Mouse (Mus musculus) lung, embryonic 14.5 days (tissue): ENCODE data around the gene Lrch1. TPM values are rescaled to one million over a fixed set of nuclear protein-coding genes. Genes with fewer than 3 reads are reported as not detected.
A peak's percentile ranks its signal among the peaks of the same experiment; 100 is the strongest.

Experiments
- ATAC-seq: fragments of 200-750 bp; cut with Nextera tagmentation; 2 replicates; pipeline ENCODE4 v1.8.0; 2017; ENCODE audit warnings: mild to moderate bottlenecking, moderate TSS enrichment, moderate library complexity; ENCODE audit not compliant: insufficient read depth
- DNase-seq: peaks from one replicate; pipeline ENCODE4 v3.0.0-alpha.2; 2015
- H3K27ac ChIP-seq: fragments of 300-500 bp; sonication (generic); 2 replicates; pipeline ENCODE4 v1.5.1; 2014; ENCODE audit warnings: low read depth, mild to moderate bottlenecking, moderate library complexity
- H3K27me3 ChIP-seq: fragments of 300-500 bp; sonication (generic); 2 replicates; pipeline ENCODE4 v1.6.1; 2014; ENCODE audit warnings: low read length, control low read depth; ENCODE audit not compliant: insufficient read depth
- H3K36me3 ChIP-seq: fragments of 300-500 bp; sonication (generic); 2 replicates; pipeline ENCODE4 v1.6.1; 2014; ENCODE audit warnings: control low read depth; ENCODE audit not compliant: insufficient read depth
- H3K4me1 ChIP-seq: fragments of 300-500 bp; sonication (generic); 2 replicates; pipeline ENCODE4 v1.6.1; 2014; ENCODE audit warnings: antibody characterized with exemption, control low read depth; ENCODE audit not compliant: insufficient read depth
- H3K4me2 ChIP-seq: fragments of 300-500 bp; sonication (generic); 2 replicates; pipeline ENCODE4 v1.6.1; 2014; ENCODE audit warnings: mild to moderate bottlenecking
- H3K4me3 ChIP-seq: fragments of 300-500 bp; sonication (generic); 2 replicates; pipeline ENCODE4 v1.5.1; 2014; ENCODE audit warnings: low read depth, low read length
- H3K9ac ChIP-seq: fragments of 300-500 bp; sonication (generic); 2 replicates; pipeline ENCODE4 v1.6.1; 2014
- H3K9me3 ChIP-seq: fragments of 300-500 bp; sonication (generic); 2 replicates; pipeline ENCODE4 v1.6.1; 2016; ENCODE audit warnings: low read depth, low read length, control low read depth
- CTCF ChIP-seq: IDR thresholded peaks from 2 replicates; pipeline ENCODE4 v1.5.1; 2016; ENCODE audit warnings: antibody characterized with exemption, low read depth
- WGBS: fragments of 180-500 bp; shearing (Covaris S2); extraction: QIAGEN DNeasy Blood & Tissue Kit; methylation state at CpG from one replicate; pipeline ENCODE4 v1.1.7; 2014; 5-methylcytosine and 5-hydroxymethylcytosine counted together
- polyA plus RNA-seq: library from polyadenylated mRNA; unstranded; fragments of >200 nt; fragmentation: Nextera tagmentation; extraction: Ambion mirVana; gene quantifications from 2 replicates; pipeline ENCODE4 v1.2.1, GENCODE M21; 2014

Gene Lrch1
- polyA plus RNA-seq, 1 experiment from 2014 or later = 23.9 TPM

- Histone ChIP-seq H3K9me3 (no peaks in the 10 kb centered on the region), H3K27ac (no peak overlapping the region), H3K4me2 (no peak overlapping the region), H3K4me1 (no peaks in the 10 kb centered on the region), H3K27me3 (no peaks in the 10 kb centered on the region), H3K4me3 (no peak overlapping the region), H3K9ac (no peak overlapping the region), H3K36me3 (no peaks in the 10 kb centered on the region)
- TF ChIP-seq CTCF = no peak
- no peak for DNase-seq
- 56% methylated on average over 4 of the region's 4 CpGs for WGBS
- no peak for ATAC-seq
Measured at GRCm38 (mm10) chr14:74985658-74986057, 38.0 kb upstream of the Lrch1 start.

DNA sequence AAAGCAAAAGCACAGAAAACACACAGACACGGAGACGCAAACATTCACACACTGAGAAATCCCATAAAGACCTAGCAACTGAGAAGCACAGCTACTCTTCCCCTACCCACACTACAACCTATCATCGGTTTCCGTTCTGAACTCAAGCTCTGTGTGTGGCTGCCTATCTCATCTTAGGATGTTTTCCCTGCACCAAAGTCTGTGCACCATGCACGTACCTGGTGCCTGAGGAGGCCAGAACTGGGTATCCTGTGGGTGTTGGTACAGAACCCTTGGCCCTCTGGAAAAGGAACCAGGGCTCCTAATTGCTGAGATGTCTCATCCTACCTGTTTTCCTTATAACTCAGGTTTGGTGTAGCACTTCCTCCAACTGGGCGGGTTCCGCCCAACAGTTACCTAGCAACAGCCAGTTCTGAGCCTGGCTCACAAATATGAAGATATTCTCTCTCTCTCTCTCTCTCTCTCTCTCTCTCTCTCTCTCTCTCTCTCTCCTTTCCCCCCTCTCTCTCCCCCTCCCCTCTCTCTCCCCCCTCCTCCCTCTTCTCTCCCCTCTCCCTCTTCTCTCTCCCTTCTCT lies 37.2 kb upstream of the Lrch1 start:
- WGBS = 69% methylated on average over 7 of the region's 7 CpGs
- Histone ChIP-seq H3K4me3 (no peak overlapping the region), H3K36me3 (no peaks in the 10 kb centered on the region), H3K27ac (no peak overlapping the region), H3K4me2 (no peak overlapping the region), H3K9ac (no peak overlapping the region), H3K9me3 (no peaks in the 10 kb centered on the region), H3K27me3 (no peaks in the 10 kb centered on the region), H3K4me1 (no peaks in the 10 kb centered on the region)
- TF ChIP-seq CTCF = no peak
- ATAC-seq = no peak
- DNase-seq = no peak

- H3K4me3 ChIP-seq = no peak overlapping the region
- no peak overlapping the region for H3K4me2 ChIP-seq
- H3K27ac ChIP-seq = no peak overlapping the region
- DNase-seq = no peak
- H3K36me3 ChIP-seq = no peaks in the 10 kb centered on the region
- H3K9me3 ChIP-seq = no peaks in the 10 kb centered on the region
- no peak for ATAC-seq
- no peak overlapping the region for H3K9ac ChIP-seq
- TF ChIP-seq CTCF = no peak
- H3K27me3 ChIP-seq = no peaks in the 10 kb centered on the region
- no peaks in the 10 kb centered on the region for H3K4me1 ChIP-seq
- 74% methylated on average over 5 of the region's 5 CpGs for WGBS
Measured at GRCm38 (mm10) chr14:74983079-74983478, 35.4 kb upstream of the Lrch1 start.

DNA sequence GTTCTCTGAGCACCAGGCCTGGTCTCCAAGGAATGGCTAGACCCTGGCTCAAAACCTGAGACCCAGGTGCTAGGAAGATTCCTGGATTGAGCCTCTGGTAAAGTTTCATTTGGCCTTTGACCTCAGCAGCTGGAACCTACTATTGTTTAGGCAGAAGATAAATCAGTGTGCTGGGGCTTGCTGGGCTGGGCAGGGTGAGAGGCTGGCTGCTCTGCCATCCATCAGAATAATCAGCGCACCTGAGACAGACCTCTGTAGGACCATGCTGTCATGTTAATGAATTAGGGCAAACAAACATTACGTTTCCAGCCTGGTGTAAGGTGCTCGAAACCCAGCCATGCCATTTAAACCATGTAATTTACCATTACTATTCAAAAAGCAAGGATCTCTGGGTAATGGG lies 33.3 kb upstream of the Lrch1 start:
- WGBS = 40% methylated on average over 3 of the region's 3 CpGs
- no peak for ATAC-seq
- Histone ChIP-seq H3K4me3 (no peak overlapping the region), H3K4me1 (no peaks in the 10 kb centered on the region), H3K27ac (no peak overlapping the region), H3K9ac (no peak overlapping the region), H3K36me3 (no peaks in the 10 kb centered on the region), H3K4me2 (no peak overlapping the region), H3K27me3 (no peaks in the 10 kb centered on the region), H3K9me3 (no peaks in the 10 kb centered on the region)
- no peak for DNase-seq
- TF ChIP-seq CTCF = no peak

GRCm38 (mm10) chr14:74976972-74977371 lies 29.3 kb upstream of the Lrch1 start:
- Histone ChIP-seq H3K4me3 (no peak overlapping the region), H3K9ac (no peak overlapping the region), H3K36me3 (no peaks in the 10 kb centered on the region), H3K4me2 (no peak overlapping the region), H3K27me3 (no peaks in the 10 kb centered on the region), H3K9me3 (no peaks in the 10 kb centered on the region), H3K4me1 (no peaks in the 10 kb centered on the region), H3K27ac (no peak overlapping the region)
- no peak for TF ChIP-seq CTCF
- DNase-seq (no peak), ATAC-seq (no peak)
- WGBS = 74% methylated on average over 6 of the region's 6 CpGs

DNA sequence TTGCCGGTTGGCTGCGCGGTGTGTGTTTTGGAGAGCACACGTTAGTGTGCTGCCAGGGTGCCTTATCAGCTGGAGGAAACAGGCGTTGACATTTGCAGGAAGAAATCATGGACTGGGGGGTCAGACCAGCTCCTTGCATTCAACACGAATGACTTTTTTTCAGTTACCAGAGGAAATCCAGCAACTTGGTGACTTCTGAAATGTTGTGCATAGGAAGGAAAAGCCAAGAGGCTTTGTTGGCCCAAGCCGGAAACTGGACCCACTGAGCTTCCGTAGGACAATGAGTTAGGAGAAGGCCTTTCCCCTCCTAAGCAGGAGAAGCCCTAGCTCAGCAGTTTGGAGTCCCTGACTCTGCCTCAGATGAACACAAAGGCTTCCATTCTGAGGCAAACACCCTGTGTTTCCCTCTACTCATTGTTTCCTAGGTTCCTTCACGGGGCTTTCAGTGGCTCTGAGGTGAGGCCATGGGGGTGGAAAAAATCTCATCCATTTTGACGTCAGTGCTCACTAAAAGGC lies 26.5 kb upstream of the Lrch1 start:
- H3K4me3 ChIP-seq = no peak overlapping the region
- H3K4me2 ChIP-seq = no peak overlapping the region
- DNase-seq (peak; percentile 53), ATAC-seq (peak; percentile 31; the same call in 1 of the 2 replicates)
- 52% methylated on average over 10 of the region's 10 CpGs for WGBS
- no peak for TF ChIP-seq CTCF
- no peaks in the 10 kb centered on the region for H3K9me3 ChIP-seq
- H3K36me3 ChIP-seq = no peaks in the 10 kb centered on the region
- H3K9ac ChIP-seq = no peak overlapping the region
- no peaks in the 10 kb centered on the region for H3K27me3 ChIP-seq
- H3K4me1 ChIP-seq = no peaks in the 10 kb centered on the region
- H3K27ac ChIP-seq = peak overlapping the region; percentile 32; the same call in 1 of the 2 replicates

GRCm38 (mm10) chr14:74972687-74973086 lies 25.0 kb upstream of the Lrch1 start:
- Histone ChIP-seq H3K9me3 (no peaks in the 10 kb centered on the region), H3K27ac (no peak overlapping the region), H3K4me1 (no peaks in the 10 kb centered on the region), H3K4me2 (no peak overlapping the region), H3K4me3 (no peak overlapping the region), H3K9ac (no peak overlapping the region), H3K27me3 (no peaks in the 10 kb centered on the region), H3K36me3 (no peaks in the 10 kb centered on the region)
- 70% methylated on average over 5 of the region's 5 CpGs for WGBS
- DNase-seq (no peak), ATAC-seq (no peak)
- no peak for TF ChIP-seq CTCF
